Mouse (Mus musculus) heart, postnatal 14 days (tissue): ENCODE measurements around the gene A630089N07Rik. TPM values are rescaled to one million over a fixed set of nuclear protein-coding genes. Genes with fewer than 3 reads are reported as not detected.
"Not testable (repeated sequence)": the region's sequence is repeated elsewhere in the genome, so short reads cannot be mapped to it uniquely, and the experiment has no call there.

ENCODE experiments used
- DNase-seq, 2 experiments: peaks; one replicate each; pipeline ENCODE4 v3.0.0; 2021 to 2022
- intact Hi-C: fragments of 180-260 bp; cut with DNase I; formaldehyde crosslinking; loops from one replicate; pipeline ENCODE4 v1.15.1; 2025
- long read RNA-seq, 2 experiments: library from polyadenylated mRNA; stranded (forward); transcript quantifications; one replicate each; pipeline ENCODE4 v2.0.0; 2021
- total RNA-seq, 2 experiments: library from RNA; stranded (reverse); gene quantifications; 2 replicates each; pipeline ENCODE4 v1.2.3; 2021

Gene A630089N07Rik
- 1 to 10 TPM; 3.3 to 3.7 TPM for total RNA-seq
- long read RNA-seq, experiment 1, partial matches to known transcripts, result 1 of 1 reads
- long read RNA-seq, experiment 1, other reads (novel, unspliced or antisense), result 0 of 1 reads
- long read RNA-seq, experiment 2, partial matches to known transcripts, result 0 of 1 reads
- long read RNA-seq, experiment 2, other reads (novel, unspliced or antisense), result 1 of 1 reads

- intact Hi-C loops, result loop anchor here (5.0 kb wide), 2 partner anchors 85 to 230 kb away; partner anchors contain the start of genes B230307C23Rik and Prdm15
- peak; percentile 78 to 88 for DNase-seq
Observed at GRCm38 (mm10) chr16:98081889-98082818, at the start of gene A630089N07Rik. TSS of gene A630089N07Rik (minus strand) at chr16:98082450.

GRCm38 (mm10) chr16:98107109-98107508 is 24.9 kb upstream of the A630089N07Rik start:
- no peak for DNase-seq
- intact Hi-C loops, result no loop called here

- intact Hi-C loops, result loop anchor here (5.0 kb wide), 2 partner anchors 84 to 229 kb away; partner anchors contain the start of genes B230307C23Rik and Prdm15
- DNase-seq, result not testable (repeated sequence)
Observed at GRCm38 (mm10) chr16:98081550-98081888, 731 bp downstream of the A630089N07Rik start.

- DNase-seq, result not testable (repeated sequence)
- intact Hi-C loops, result loop anchor here (5.0 kb wide), 2 partner anchors 84 to 229 kb away; partner anchors contain the start of genes B230307C23Rik and Prdm15
Observed at GRCm38 (mm10) chr16:98081140-98081539, 1.1 kb downstream of the A630089N07Rik start.

GRCm38 (mm10) chr16:98079382-98079781 is 2.9 kb downstream of the A630089N07Rik start:
- DNase-seq, intact Hi-C loops: not testable (repeated sequence)

GRCm38 (mm10) chr16:98041676-98042075 is 40.6 kb downstream of the A630089N07Rik start:
- peak in 1 of 2 experiments; percentile 16 for DNase-seq
- intact Hi-C loops, result no loop called here

GRCm38 (mm10) chr16:98034971-98035370 is 47.3 kb downstream of the A630089N07Rik start:
- DNase-seq, intact Hi-C loops: not testable (repeated sequence)

- DNase-seq, intact Hi-C loops: not testable (repeated sequence)
Observed at GRCm38 (mm10) chr16:98026186-98026585, 56.1 kb downstream of the A630089N07Rik start.

GRCm38 (mm10) chr16:98022657-98023345 is 59.4 kb downstream of the A630089N07Rik start:
- intact Hi-C loops, result no loop called here

GRCm38 (mm10) chr16:98022081-98022480 is 60.2 kb downstream of the A630089N07Rik start:
- intact Hi-C loops, result no loop called here
- DNase-seq, result no peak

More at GRCm38 (mm10) chr16:98022657-98023345, 59.4 kb downstream of the A630089N07Rik start:
- no peak for DNase-seq

- intact Hi-C loops, result loop anchor here (2.0 to 10.0 kb wide), 3 partner anchors 35 to 193 kb away; partner anchors contain the start of genes A630089N07Rik, C2cd2 and Zbtb21
- not testable (repeated sequence) for DNase-seq
Observed at GRCm38 (mm10) chr16:97997383-97997731, 84.9 kb downstream of the A630089N07Rik start.

- DNase-seq, result peak; percentile 76 to 82
- intact Hi-C loops, result loop anchor here (2.0 to 10.0 kb wide), 3 partner anchors 34 to 192 kb away; partner anchors contain the start of genes A630089N07Rik, C2cd2 and Zbtb21
Observed at GRCm38 (mm10) chr16:97996616-97997382, 85.5 kb downstream of the A630089N07Rik start, which contains the start of gene B230307C23Rik. TSS of gene B230307C23Rik (plus strand) at chr16:97997315.

GRCm38 (mm10) chr16:97995849-97996615 is 86.2 kb downstream of the A630089N07Rik start:
- intact Hi-C loops, result loop anchor here (2.0 to 10.0 kb wide), 3 partner anchors 33 to 191 kb away; partner anchors contain the start of genes A630089N07Rik, C2cd2 and Zbtb21

GRCm38 (mm10) chr16:97992477-97992876 is 89.8 kb downstream of the A630089N07Rik start:
- intact Hi-C loops, result loop anchor here (10.0 kb wide), 1 partner anchor 188 kb away; no protein-coding TSS in a partner anchor
- DNase-seq, result not testable (repeated sequence)

More at GRCm38 (mm10) chr16:97995849-97996615, 86.2 kb downstream of the A630089N07Rik start:
- DNase-seq, result peak; percentile 42 to 63

- intact Hi-C loops, result loop anchor here (10.0 kb wide), 1 partner anchor 187 kb away; no protein-coding TSS in a partner anchor
- no peak for DNase-seq
Observed at GRCm38 (mm10) chr16:97991517-97991916, 90.7 kb downstream of the A630089N07Rik start.

GRCm38 (mm10) chr16:97984589-97984988 is 97.7 kb downstream of the A630089N07Rik start:
- DNase-seq, result no peak
- intact Hi-C loops, result no loop called here

- intact Hi-C loops, result no loop called here
- no peak for DNase-seq
Observed at GRCm38 (mm10) chr16:97981362-97981761, 100.9 kb downstream of the A630089N07Rik start.

GRCm38 (mm10) chr16:97977722-97978121 is 104.5 kb downstream of the A630089N07Rik start:
- DNase-seq, result no peak
- intact Hi-C loops, result no loop called here
